Mouse (Mus musculus): ENCODE measurements around the gene Yes1. TPM values are rescaled to one million over a fixed set of nuclear protein-coding genes. Genes with fewer than 3 reads are reported as not detected.

The Yes1 gene
- 13.8 and 27.9 TPM in 2 replicates for polyA plus RNA-seq (2015; fragmentation: Nextera tagmentation; extraction: Ambion mirVana)

DNA sequence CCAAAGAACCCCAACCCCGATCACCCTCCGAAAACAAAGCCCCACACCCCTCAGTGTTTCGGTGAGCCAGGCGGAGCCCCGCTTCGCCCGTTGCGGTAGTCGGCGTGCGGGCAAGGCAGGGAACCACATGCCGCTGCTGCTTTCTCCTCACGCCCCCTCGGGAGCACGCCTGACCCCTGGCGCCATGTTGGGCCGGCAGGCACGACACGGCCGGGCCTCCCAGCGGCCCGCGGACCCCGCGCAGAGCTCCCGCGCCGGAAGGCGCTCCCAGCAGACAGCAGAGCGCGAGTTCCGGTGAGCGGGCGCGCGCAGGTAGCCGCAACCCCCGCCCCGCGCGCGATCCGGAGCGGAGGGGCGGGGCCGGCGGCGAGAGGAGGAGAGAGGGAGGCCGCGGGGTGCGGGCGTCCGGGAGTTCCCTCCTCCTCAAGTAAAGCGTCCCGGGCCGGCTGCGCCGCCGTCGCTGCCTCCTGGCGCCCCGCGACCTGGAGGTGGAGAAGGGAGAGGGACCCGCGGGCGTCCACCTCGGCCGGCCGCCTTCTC lies at the start of gene Yes1:
Gene Yes1 (plus strand): TSS at position 371 of the 540 bp plus-strand sequence.

Other genes starting within 250 kb of the Yes1 start
- 129 and 180 TPM in 2 replicates for gene Ppp1cb, start 152.3 kb upstream of the Yes1 start, polyA plus RNA-seq (2015; fragmentation: Nextera tagmentation; extraction: Ambion mirVana)
- gene Pisd, start 174.5 kb downstream of the Yes1 start, polyA plus RNA-seq (2015; fragmentation: Nextera tagmentation; extraction: Ambion mirVana), result 61.7 and 73.7 TPM in 2 replicates
- gene Gm20671, start 215.9 kb downstream of the Yes1 start, polyA plus RNA-seq (2015; fragmentation: Nextera tagmentation; extraction: Ambion mirVana), result not detected in 2 replicates
- 7.6 and 12.1 TPM in 2 replicates for gene Prr14l, start 243.1 kb downstream of the Yes1 start, polyA plus RNA-seq (2015; fragmentation: Nextera tagmentation; extraction: Ambion mirVana)

Data from adrenal gland, postnatal 0 days (tissue).